Mouse (Mus musculus) embryonic facial prominence, embryonic 12.5 days (tissue): ENCODE results near the gene Igf2bp1. TPM values are rescaled to one million over a fixed set of nuclear protein-coding genes. Genes with fewer than 3 reads are reported as not detected.

ENCODE experiments used
- ATAC-seq: fragments of 200-750 bp; cut with Nextera tagmentation; 2 replicates; pipeline ENCODE4 v1.8.0; 2017; ENCODE audit not compliant: insufficient number of reproducible peaks, insufficient read depth, low FRiP score, low TSS enrichment
- H3K27ac ChIP-seq: fragments of 300-500 bp; sonication (generic); 2 replicates; pipeline ENCODE4 v1.5.1; 2016; ENCODE audit warnings: mild to moderate bottlenecking
- H3K27me3 ChIP-seq: fragments of 300-500 bp; sonication (generic); 2 replicates; pipeline ENCODE4 v1.6.1; 2016; ENCODE audit warnings: mild to moderate bottlenecking, moderate library complexity
- H3K36me3 ChIP-seq: fragments of 300-500 bp; sonication (generic); 2 replicates; pipeline ENCODE4 v1.6.1; 2016; ENCODE audit warnings: mild to moderate bottlenecking
- H3K4me1 ChIP-seq: fragments of 300-500 bp; sonication (generic); 2 replicates; pipeline ENCODE4 v1.6.1; 2016
- H3K4me2 ChIP-seq: fragments of 300-500 bp; sonication (generic); replicated peaks from 2 replicates; pipeline ENCODE4 v1.6.1; 2016; ENCODE audit warnings: mild to moderate bottlenecking, moderate library complexity
- H3K4me3 ChIP-seq: fragments of 300-500 bp; sonication (generic); 2 replicates; pipeline ENCODE4 v1.5.1; 2016; ENCODE audit warnings: mild to moderate bottlenecking
- H3K9ac ChIP-seq: fragments of 300-500 bp; sonication (generic); 2 replicates; pipeline ENCODE4 v1.6.1; 2016; ENCODE audit warnings: mild to moderate bottlenecking, moderate library complexity
- H3K9me3 ChIP-seq: fragments of 300-500 bp; sonication (generic); 2 replicates; pipeline ENCODE4 v1.6.1; 2016; ENCODE audit warnings: mild to moderate bottlenecking, moderate library complexity
- WGBS: fragments of 180-500 bp; shearing (Covaris S2); methylation state at CpG from one replicate; pipeline ENCODE4 v1.1.7; 2016; 5-methylcytosine and 5-hydroxymethylcytosine counted together
- polyA plus RNA-seq: library from polyadenylated mRNA; unstranded; fragments of >200 nt; fragmentation: Nextera tagmentation; extraction: Ambion mirVana; gene quantifications from 2 replicates; pipeline ENCODE4 v1.2.1, GENCODE M21; 2016

The Igf2bp1 gene
- 89.6 and 95.3 TPM in 2 replicates for polyA plus RNA-seq

- peaks cover 23% of the 10 kb centered on the region for H3K4me1 ChIP-seq
- H3K9me3 ChIP-seq, result no peaks in the 10 kb centered on the region
- peak within 1 kb of the TSS; percentile 86 for H3K4me3 ChIP-seq
- peak within 1 kb of the TSS; percentile 98 for H3K27ac ChIP-seq
- peak; percentile 63 for ATAC-seq
- H3K27me3 ChIP-seq, result no peaks in the 10 kb centered on the region
- no peaks in the 10 kb centered on the region for H3K36me3 ChIP-seq
- under 1% methylated on average over 69 of the region's 74 CpGs for WGBS
- peak within 1 kb of the TSS; percentile 95 for H3K9ac ChIP-seq
- peak within 1 kb of the TSS; percentile 96 for H3K4me2 ChIP-seq
Measured at GRCm38 (mm10) chr11:96005403-96006271, at the start of gene Igf2bp1. Gene Igf2bp1, minus strand, starts transcription at chr11:96005940.

- ATAC-seq, result no peak
- 95% methylated on average over 3 of the region's 3 CpGs for WGBS
- no peak overlapping the region for H3K27ac ChIP-seq
- H3K4me2 ChIP-seq, result no peak overlapping the region
- H3K9ac ChIP-seq, result no peak overlapping the region
- H3K27me3 ChIP-seq, result no peaks in the 10 kb centered on the region
- no peaks in the 10 kb centered on the region for H3K9me3 ChIP-seq
- H3K4me1 ChIP-seq, result no peaks in the 10 kb centered on the region
- H3K36me3 ChIP-seq, result peaks cover 81% of the 10 kb centered on the region
- H3K4me3 ChIP-seq, result no peak overlapping the region
Measured at GRCm38 (mm10) chr11:96050854-96051253, 45.1 kb upstream of the Igf2bp1 start.

DNA sequence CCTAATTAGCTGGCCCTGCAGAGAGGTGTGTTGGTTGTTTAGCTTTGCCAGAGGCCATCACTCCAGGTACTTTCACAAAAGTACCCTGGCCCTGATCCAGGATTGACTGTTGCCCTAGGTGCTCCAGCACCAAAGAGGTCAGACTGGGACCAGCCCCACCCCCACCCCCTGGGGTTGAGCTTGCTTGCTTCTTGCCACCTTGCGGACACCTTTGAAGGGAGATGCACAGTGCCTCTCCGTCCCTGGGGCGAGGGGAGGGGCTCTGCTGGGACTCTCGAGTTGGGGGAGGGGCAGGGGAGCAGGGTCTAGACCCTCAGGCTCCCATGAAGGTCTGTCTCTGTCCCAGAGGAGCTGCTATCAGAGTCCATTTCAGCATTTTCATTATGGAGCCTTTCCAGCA lies 44.2 kb upstream of the Igf2bp1 start:
- no peak for ATAC-seq
- 77% methylated on average over 4 of the region's 4 CpGs for WGBS
- Histone ChIP-seq H3K36me3 (peaks cover 79% of the 10 kb centered on the region), H3K27me3 (no peaks in the 10 kb centered on the region), H3K4me3 (no peak overlapping the region), H3K27ac (no peak overlapping the region), H3K9me3 (no peaks in the 10 kb centered on the region), H3K4me1 (no peaks in the 10 kb centered on the region), H3K9ac (no peak overlapping the region), H3K4me2 (no peak overlapping the region)

GRCm38 (mm10) chr11:96047469-96048373 lies 42.0 kb upstream of the Igf2bp1 start:
- no peak for ATAC-seq
- Histone ChIP-seq H3K27me3 (no peaks in the 10 kb centered on the region), H3K4me3 (no peak overlapping the region), H3K4me1 (no peaks in the 10 kb centered on the region), H3K9me3 (no peaks in the 10 kb centered on the region), H3K9ac (no peak overlapping the region), H3K36me3 (peaks cover 66% of the 10 kb centered on the region), H3K27ac (no peak overlapping the region), H3K4me2 (no peak overlapping the region)
- WGBS, result 86% methylated on average over 4 of the region's 4 CpGs

- H3K9me3 ChIP-seq, result no peaks in the 10 kb centered on the region
- WGBS, result 85% methylated on average over 2 of the region's 2 CpGs
- no peak overlapping the region for H3K9ac ChIP-seq
- no peak overlapping the region for H3K4me3 ChIP-seq
- H3K4me1 ChIP-seq, result no peaks in the 10 kb centered on the region
- no peak for ATAC-seq
- H3K4me2 ChIP-seq, result no peak overlapping the region
- no peaks in the 10 kb centered on the region for H3K27me3 ChIP-seq
- H3K36me3 ChIP-seq, result peaks cover 58% of the 10 kb centered on the region
- H3K27ac ChIP-seq, result no peak overlapping the region
Measured at GRCm38 (mm10) chr11:96046793-96047192, 41.1 kb upstream of the Igf2bp1 start.

DNA sequence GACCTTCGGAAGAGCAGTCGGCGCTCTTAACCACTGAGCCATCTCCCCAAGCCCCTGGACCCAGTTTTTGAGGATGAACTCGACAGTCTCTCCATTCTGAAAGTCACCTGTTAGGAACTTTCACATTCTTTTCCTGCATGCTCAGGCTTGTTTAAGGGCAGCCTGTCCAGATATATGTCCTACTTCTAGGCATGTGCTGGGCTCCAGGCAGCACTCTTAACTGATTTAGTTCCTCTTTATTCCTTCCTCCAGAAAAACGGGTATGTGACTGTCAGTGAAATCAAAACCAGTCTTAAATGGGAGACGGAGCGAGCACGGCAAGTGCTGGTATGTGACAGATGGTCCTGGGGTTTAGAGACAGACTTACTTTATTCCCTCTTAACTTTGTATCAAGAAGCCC lies 40.3 kb upstream of the Igf2bp1 start:
- H3K4me2 ChIP-seq, result no peak overlapping the region

GRCm38 (mm10) chr11:96044803-96045567 lies 39.2 kb upstream of the Igf2bp1 start:
- no peak overlapping the region for H3K27ac ChIP-seq
- 87% methylated on average over 11 of the region's 11 CpGs for WGBS
- H3K27me3 ChIP-seq, result no peaks in the 10 kb centered on the region
- no peaks in the 10 kb centered on the region for H3K9me3 ChIP-seq
- no peak overlapping the region for H3K9ac ChIP-seq
- no peak overlapping the region for H3K4me3 ChIP-seq
- no peaks in the 10 kb centered on the region for H3K4me1 ChIP-seq
- ATAC-seq, result no peak
- H3K4me2 ChIP-seq, result no peak overlapping the region
- H3K36me3 ChIP-seq, result peaks cover 41% of the 10 kb centered on the region

More for the DNA sequence above, 40.3 kb upstream of the Igf2bp1 start:
- Histone ChIP-seq H3K4me3 (no peak overlapping the region), H3K9ac (no peak overlapping the region), H3K4me1 (no peaks in the 10 kb centered on the region), H3K36me3 (peaks cover 50% of the 10 kb centered on the region), H3K27me3 (no peaks in the 10 kb centered on the region), H3K27ac (no peak overlapping the region), H3K9me3 (no peaks in the 10 kb centered on the region)
- no peak for ATAC-seq
- WGBS, result 77% methylated on average over 8 of the region's 8 CpGs

DNA sequence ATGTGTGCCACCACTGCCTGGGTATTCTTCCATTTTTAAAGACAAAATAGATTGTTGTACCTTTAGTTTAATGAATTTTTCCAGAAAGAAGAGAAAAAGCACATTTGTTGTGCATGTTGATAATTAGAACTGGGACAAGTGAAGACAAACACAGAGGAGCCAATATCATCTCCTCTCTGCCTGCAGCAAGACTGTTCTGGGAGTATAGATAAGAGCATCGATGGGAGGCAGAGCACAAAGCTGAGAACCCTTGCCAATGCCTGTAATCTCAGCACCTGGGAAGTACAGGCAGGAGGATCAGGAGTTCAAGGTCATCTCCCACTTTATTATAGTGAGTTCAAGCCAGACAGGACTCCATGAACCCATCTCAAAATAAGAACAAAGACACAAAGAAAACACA lies 32.8 kb upstream of the Igf2bp1 start:
- Histone ChIP-seq H3K9ac (no peak overlapping the region), H3K36me3 (peaks cover 16% of the 10 kb centered on the region), H3K27ac (no peak overlapping the region), H3K4me1 (peaks cover 10% of the 10 kb centered on the region; the same call in 1 of the 2 replicates), H3K9me3 (no peaks in the 10 kb centered on the region), H3K27me3 (no peaks in the 10 kb centered on the region), H3K4me2 (no peak overlapping the region), H3K4me3 (no peak overlapping the region)
- 93% methylated on average over 1 of the region's 1 CpGs for WGBS
- no peak for ATAC-seq

DNA sequence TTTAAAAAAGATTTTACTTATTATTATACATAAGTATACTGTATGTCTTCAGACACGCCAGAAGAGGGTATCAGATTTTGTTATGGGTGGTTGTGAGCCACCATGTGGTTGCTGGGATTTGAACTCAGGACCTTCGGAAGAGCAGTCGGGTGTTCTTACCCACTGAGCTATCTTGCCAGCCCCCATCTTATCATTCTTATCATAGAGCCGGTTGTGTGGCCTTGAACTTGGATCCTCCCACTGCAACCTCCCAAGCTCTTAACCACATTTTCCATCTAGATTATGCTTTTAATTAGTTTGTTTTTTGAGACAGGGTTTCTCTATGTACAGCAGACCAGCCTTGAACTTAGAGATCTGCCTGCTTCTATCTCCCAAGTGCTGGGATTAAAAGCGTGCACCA lies 31.8 kb upstream of the Igf2bp1 start:
- peaks cover 11% of the 10 kb centered on the region for H3K36me3 ChIP-seq
- H3K4me1 ChIP-seq, result peaks cover 10% of the 10 kb centered on the region; the same call in 1 of the 2 replicates
- no peak overlapping the region for H3K4me2 ChIP-seq
- H3K4me3 ChIP-seq, result no peak overlapping the region
- 89% methylated on average over 5 of the region's 5 CpGs for WGBS
- no peak overlapping the region for H3K27ac ChIP-seq
- no peaks in the 10 kb centered on the region for H3K9me3 ChIP-seq
- ATAC-seq, result no peak
- no peak overlapping the region for H3K9ac ChIP-seq
- H3K27me3 ChIP-seq, result no peaks in the 10 kb centered on the region

DNA sequence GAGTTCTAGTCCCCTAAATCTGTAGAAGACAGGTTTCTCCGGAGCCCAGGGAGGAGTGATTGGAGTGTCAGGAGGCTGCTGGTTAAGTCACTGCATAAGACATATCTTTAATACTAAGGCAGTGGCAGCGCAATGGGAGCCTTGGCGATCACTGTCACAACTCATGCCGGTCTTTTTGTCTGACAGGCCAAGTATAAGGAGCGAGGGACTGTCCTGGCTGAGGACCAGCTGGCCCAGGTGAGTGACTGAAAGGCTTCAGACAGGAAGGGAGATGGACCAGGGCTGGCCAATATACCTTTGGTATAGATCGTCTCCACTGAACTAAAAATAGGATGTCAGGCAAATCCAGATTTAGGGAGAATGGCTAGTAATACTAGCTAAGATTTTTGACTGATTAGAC lies 29.4 kb upstream of the Igf2bp1 start:
- H3K4me2 ChIP-seq, result peak overlapping the region; percentile 97
- H3K9me3 ChIP-seq, result no peaks in the 10 kb centered on the region
- peaks cover 11% of the 10 kb centered on the region for H3K36me3 ChIP-seq
- peak overlapping the region; percentile 70 for H3K9ac ChIP-seq
- H3K4me3 ChIP-seq, result peak overlapping the region; percentile 87
- 0 out of 2 replicates have a peak overlapping the region, but pooled peaks have one; percentile 64 for H3K27ac ChIP-seq
- no peaks in the 10 kb centered on the region for H3K27me3 ChIP-seq
- no peak for ATAC-seq
- peaks cover 10% of the 10 kb centered on the region; the same call in 1 of the 2 replicates for H3K4me1 ChIP-seq
- WGBS, result 10% methylated on average over 6 of the region's 6 CpGs

DNA sequence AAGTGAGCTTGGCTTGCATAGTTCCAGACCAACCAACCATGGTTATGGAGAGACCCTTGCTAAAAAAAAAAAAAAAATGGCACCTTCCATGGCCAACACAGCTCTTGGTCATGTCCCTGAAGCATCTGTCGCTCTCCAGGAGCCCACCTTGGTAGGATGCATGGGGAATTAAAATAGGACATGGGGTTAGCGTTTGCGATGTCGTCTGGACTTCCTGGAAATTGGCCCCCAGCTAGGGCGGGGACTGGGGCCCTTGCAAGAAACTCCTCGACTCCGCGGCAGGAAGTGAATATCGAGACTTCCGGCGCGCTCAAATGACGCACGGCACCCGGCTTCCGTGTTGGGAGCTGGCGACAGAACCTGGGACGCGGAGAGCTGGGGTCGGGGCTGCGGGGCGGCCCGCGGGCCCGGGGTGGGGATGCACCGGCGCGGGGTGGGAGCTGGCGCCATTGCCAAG lies 28.9 kb upstream of the Igf2bp1 start, which contains the start of gene Snf8:
Gene Snf8, plus strand, starts transcription at position 290 of the 457 bp plus-strand sequence.
- no peak for ATAC-seq
- WGBS, result under 1% methylated on average over 29 of the region's 29 CpGs
- H3K4me1 ChIP-seq, result peaks cover 10% of the 10 kb centered on the region; the same call in 1 of the 2 replicates
- H3K4me2 ChIP-seq, result peak within 1 kb of the TSS; percentile 97
- no peaks in the 10 kb centered on the region for H3K27me3 ChIP-seq
- H3K4me3 ChIP-seq, result peak within 1 kb of the TSS; percentile 87
- H3K9me3 ChIP-seq, result no peaks in the 10 kb centered on the region
- peaks cover 11% of the 10 kb centered on the region for H3K36me3 ChIP-seq
- H3K27ac ChIP-seq, result 0 out of 2 replicates have a peak within 1 kb of the TSS, but pooled peaks have one; percentile 64
- peak within 1 kb of the TSS; percentile 70 for H3K9ac ChIP-seq
